Mouse (Mus musculus): ENCODE results near the gene C1rl. TPM values are rescaled to one million over a fixed set of nuclear protein-coding genes. Genes with fewer than 3 reads are reported as not detected.

Gene C1rl
- polyA plus RNA-seq (2016; fragmentation: Nextera tagmentation; extraction: Ambion mirVana), result 0.31 and 0.41 TPM in 2 replicates

DNA sequence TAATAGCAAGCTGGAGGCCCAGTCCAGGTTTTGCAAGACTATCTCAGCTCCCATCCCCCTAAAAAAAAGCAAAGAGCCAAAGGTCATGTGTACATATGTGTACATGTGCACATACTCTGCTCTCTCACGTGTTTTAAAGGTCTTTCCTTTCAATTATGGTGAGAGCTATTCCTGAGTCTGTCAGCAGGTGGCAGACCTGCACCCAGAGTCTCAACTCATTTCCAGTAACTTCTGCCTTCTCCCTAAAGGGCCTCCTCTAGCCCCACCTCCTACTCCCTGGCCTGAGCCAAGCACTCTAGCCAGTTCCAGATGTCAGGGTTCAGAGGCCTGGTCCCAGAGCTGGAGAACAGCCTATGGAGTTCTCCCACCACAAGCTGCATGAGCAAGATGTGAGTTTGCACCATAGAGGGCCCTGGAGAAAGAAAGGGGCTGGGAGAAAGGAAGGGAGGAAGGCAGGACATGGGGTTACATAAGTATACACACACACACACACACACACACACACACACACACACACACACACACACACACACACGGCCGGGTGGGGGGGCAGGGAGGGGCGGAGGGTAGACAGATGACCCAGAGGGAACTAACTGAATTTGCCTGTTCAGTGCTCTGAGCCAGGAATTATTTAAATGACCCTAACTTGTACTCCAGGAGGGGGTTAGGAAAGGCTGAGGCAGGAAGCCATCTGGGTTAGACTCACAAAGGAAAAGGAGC lies at the start of gene C1rl:
TSS of gene C1rl (plus strand) at position 272 of the 720 bp plus-strand sequence.
- H3K9me3 ChIP-seq (replicated peaks), result 0 out of 2 replicates have a peak, but pooled peaks cover 2% of the 10 kb centered on the region
- WGBS, result 51% methylated on average over 4 of the region's 4 CpGs
- H3K9ac ChIP-seq, result no peak within 1 kb of the TSS
- no peaks in the 10 kb centered on the region for H3K36me3 ChIP-seq
- peaks cover 6% of the 10 kb centered on the region; the same call in 1 of the 2 replicates for H3K4me1 ChIP-seq (replicated peaks)
- H3K4me3 ChIP-seq, result no peak within 1 kb of the TSS
- no peaks in the 10 kb centered on the region for H3K27me3 ChIP-seq (replicated peaks)
- no peak within 1 kb of the TSS for H3K4me2 ChIP-seq
- peak; percentile 81 for ATAC-seq (ENCODE audit: insufficient number of reproducible peaks, low FRiP score)
- no peak within 1 kb of the TSS for H3K27ac ChIP-seq (ENCODE audit: poor library complexity, severe bottlenecking)

DNA sequence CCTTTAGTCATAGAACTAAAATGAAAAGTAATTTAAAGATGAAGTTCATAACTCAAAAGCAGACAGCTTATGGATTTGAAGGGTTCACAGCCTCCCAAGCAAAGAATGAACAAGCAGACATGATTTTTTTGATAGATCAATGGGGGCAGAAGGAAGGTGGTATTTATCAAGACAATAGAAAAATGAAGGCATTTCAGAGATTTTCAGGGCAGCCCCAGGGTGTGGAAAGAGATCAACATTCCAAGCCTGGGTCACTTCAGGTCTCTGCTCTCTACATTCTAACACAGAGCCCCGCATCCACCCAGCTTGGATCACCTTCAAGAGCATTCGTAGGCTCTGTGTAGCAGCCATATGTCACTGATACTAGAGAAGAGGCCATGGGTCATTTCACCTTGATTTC lies 49.6 kb upstream of the C1rl start:
- no peaks in the 10 kb centered on the region for H3K36me3 ChIP-seq
- H3K4me1 ChIP-seq (replicated peaks), result no peaks in the 10 kb centered on the region
- H3K9me3 ChIP-seq (replicated peaks), result no peaks in the 10 kb centered on the region
- H3K4me2 ChIP-seq, result no peak overlapping the region
- 81% methylated on average over 2 of the region's 2 CpGs for WGBS
- no peak overlapping the region for H3K9ac ChIP-seq
- no peak for ATAC-seq (ENCODE audit: insufficient number of reproducible peaks, low FRiP score)
- H3K4me3 ChIP-seq, result no peak overlapping the region
- H3K27me3 ChIP-seq (replicated peaks), result peaks cover 11% of the 10 kb centered on the region
- no peak overlapping the region for H3K27ac ChIP-seq (ENCODE audit: poor library complexity, severe bottlenecking)

DNA sequence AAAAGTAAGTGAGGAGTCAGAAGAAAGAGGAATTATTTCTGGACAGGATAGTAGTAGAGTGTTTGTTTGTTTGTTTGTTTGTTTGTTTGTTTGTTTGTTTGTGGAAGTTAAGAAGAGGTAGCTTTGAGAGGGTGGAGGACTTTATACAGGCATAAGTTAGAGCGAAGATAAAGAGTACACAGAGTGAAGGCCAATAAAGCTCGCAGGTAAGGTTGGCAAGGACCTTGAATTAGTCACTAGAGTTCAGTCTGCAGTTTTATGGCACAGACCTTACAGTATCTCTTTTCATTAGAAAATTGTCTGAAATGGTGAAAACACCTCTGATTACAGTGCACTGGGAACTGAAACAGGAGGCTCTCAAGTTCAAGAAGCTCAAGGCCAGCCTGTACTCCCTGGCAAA lies 46.9 kb upstream of the C1rl start:
- Histone ChIP-seq H3K9me3 (replicated peaks) (no peaks in the 10 kb centered on the region), H3K27me3 (replicated peaks) (peaks cover 22% of the 10 kb centered on the region), H3K9ac (no peak overlapping the region), H3K4me2 (no peak overlapping the region), H3K4me3 (no peak overlapping the region), H3K4me1 (replicated peaks) (no peaks in the 10 kb centered on the region), H3K27ac (ENCODE audit: poor library complexity, severe bottlenecking) (no peak overlapping the region), H3K36me3 (no peaks in the 10 kb centered on the region)
- no peak for ATAC-seq (ENCODE audit: insufficient number of reproducible peaks, low FRiP score)
- WGBS, result 85% methylated on average over 2 of the region's 2 CpGs

DNA sequence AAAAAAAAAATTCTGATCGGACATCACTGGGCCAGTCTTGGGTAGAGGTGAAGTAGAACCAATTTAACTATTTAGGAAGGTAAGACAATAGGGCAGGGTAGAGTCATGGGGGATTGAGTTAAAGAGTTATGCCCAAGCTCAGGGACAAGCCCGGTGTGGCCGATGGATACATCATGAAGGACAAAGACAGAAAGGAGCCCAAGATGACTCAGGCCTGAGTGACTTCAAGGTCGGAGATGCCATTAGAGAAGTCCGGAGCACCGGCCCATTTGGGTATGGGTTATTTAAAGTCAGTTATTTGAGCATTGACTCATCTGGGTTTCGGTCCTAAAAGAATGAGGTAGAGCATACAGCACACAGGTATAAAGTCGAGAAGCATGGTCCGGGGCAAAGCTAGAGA lies 46.5 kb upstream of the C1rl start:
- H3K27me3 ChIP-seq (replicated peaks), result peaks cover 27% of the 10 kb centered on the region
- WGBS, result 86% methylated on average over 9 of the region's 9 CpGs
- no peak overlapping the region for H3K9ac ChIP-seq
- H3K4me1 ChIP-seq (replicated peaks), result no peaks in the 10 kb centered on the region
- no peak overlapping the region for H3K4me3 ChIP-seq
- no peak overlapping the region for H3K4me2 ChIP-seq
- no peaks in the 10 kb centered on the region for H3K9me3 ChIP-seq (replicated peaks)
- ATAC-seq (ENCODE audit: insufficient number of reproducible peaks, low FRiP score), result no peak
- no peaks in the 10 kb centered on the region for H3K36me3 ChIP-seq
- H3K27ac ChIP-seq (ENCODE audit: poor library complexity, severe bottlenecking), result no peak overlapping the region

DNA sequence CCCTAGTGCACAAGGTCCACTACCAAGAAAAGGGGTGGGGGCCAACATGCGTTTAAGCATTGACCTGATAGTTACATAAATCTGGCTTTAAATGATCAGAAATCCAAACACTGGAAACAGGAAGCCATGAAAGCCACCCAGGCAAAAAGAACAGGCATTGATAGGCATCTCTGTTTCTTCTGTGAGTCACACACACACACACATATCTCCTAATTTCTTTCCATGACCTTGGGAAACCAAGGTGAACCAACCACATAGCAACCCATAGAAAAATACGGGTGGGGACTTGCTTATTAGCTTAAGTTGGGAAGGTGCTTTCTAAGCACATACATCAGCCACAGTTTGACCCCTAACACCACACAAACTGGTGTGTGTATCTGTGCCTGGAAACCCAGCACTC lies 45.6 kb upstream of the C1rl start:
- Histone ChIP-seq H3K36me3 (no peaks in the 10 kb centered on the region), H3K4me1 (replicated peaks) (no peaks in the 10 kb centered on the region), H3K9ac (no peak overlapping the region), H3K4me3 (no peak overlapping the region), H3K4me2 (no peak overlapping the region), H3K27me3 (replicated peaks) (peaks cover 28% of the 10 kb centered on the region), H3K9me3 (replicated peaks) (no peaks in the 10 kb centered on the region), H3K27ac (ENCODE audit: poor library complexity, severe bottlenecking) (no peak overlapping the region)
- 76% methylated on average over 2 of the region's 2 CpGs for WGBS
- no peak for ATAC-seq (ENCODE audit: insufficient number of reproducible peaks, low FRiP score)

DNA sequence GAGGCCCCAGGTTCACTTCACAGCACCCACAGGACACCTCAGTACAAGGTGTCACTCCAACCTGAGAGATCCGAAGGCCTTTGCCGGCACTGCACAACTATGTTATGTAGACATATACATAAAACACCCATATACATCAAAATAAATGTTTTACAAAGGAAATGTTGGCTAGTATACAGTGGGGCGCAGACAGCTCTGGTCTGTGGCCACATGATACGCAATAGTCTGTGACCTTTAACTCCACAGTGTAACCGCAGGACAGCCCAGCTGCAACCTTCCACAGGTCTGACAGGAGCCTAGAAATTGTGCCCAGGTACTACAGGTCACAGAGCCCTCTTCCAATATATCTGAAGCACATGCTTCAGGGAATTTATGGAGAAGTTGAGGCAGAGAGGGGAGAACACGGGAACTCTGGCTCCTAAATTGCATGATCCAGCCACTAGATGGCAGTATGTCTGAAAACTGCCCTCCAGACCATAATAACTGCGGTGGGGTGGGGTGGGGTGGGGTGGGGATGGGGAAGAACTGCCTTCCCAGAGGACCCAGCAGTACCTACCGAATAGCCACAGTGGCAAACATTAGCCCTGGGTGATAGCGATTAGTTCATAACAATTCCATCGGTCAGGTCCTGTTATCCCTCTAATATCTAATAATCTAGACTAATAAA lies 44.6 kb upstream of the C1rl start:
- no peak for ATAC-seq (ENCODE audit: insufficient number of reproducible peaks, low FRiP score)
- H3K27ac ChIP-seq (ENCODE audit: poor library complexity, severe bottlenecking), result no peak overlapping the region
- H3K36me3 ChIP-seq, result no peaks in the 10 kb centered on the region
- no peak overlapping the region for H3K4me3 ChIP-seq
- H3K4me2 ChIP-seq, result no peak overlapping the region
- H3K27me3 ChIP-seq (replicated peaks), result peaks cover 28% of the 10 kb centered on the region
- no peaks in the 10 kb centered on the region for H3K9me3 ChIP-seq (replicated peaks)
- H3K9ac ChIP-seq, result no peak overlapping the region
- H3K4me1 ChIP-seq (replicated peaks), result no peaks in the 10 kb centered on the region
- 69% methylated on average over 10 of the region's 10 CpGs for WGBS

DNA sequence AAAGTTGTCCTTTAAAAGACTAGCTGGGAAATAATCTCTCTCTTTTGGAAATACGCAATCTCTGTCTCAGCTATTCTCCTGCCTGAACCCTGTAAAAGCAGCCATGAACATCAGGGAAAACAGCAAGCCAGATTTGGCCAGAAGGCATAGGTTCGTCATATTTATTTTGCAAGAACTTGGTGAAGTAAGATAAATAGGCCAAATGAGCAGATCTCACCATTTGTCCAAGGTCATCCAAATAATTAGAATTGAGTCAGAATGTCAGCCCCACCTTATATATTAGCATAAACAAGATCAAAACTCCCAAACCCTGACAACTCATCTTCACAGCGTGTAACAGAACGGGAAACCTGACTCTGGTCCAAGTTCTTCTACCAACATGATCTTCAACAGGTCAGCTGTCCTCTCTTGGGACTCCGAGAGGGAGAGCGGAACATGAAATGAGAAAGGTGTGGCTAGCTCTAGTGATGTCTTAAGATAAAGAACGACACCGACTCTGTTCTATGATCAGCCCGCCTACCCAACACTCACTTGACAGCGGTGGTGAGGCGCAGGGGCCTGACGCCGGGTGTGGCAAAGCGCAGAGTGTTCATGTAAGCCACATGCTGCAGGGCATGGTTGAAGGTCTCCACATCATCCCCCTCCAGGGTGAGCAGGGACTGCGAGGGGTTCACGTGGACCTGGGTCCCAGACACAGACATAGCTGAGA lies 43.8 kb upstream of the C1rl start:
- peaks cover 28% of the 10 kb centered on the region for H3K27me3 ChIP-seq (replicated peaks)

DNA sequence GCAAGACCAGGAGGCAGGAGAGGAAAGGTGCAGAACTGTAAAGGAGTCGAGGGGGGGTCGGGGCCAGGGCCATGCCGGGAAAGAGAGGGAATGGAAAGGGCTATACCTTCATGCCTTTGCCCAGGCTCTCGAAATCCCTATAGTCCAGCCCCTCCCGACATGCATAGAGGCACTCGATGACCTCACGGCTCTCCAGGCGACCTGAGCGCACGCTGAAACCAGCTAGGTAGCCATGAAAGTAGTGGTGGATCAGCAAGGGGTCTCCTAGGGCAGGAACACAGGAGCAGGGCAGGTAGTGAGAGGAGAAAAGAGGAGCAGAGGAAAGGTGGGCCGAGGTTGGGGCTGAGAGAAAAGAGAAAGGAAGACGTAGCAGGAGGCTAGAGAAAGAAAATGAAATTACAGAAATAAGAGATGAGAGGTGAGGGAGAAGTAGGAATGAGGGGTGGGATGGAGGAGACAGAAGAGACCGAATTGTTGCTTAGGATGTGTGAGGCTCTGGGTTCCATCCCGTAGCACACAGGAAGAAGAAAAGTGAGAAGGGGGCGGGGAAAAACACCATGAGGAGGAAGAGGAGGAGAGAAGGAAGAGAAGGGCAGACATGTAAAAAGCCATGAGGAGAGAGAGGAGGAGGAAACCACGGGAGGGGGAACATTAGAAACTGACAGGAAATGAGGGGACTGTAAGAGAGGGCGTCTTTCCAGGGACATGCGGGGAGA lies 43.1 kb upstream of the C1rl start:
- H3K9ac ChIP-seq, result no peak overlapping the region
- 77% methylated on average over 18 of the region's 18 CpGs for WGBS
- no peak overlapping the region for H3K4me3 ChIP-seq
- H3K4me2 ChIP-seq, result no peak overlapping the region
- H3K4me1 ChIP-seq (replicated peaks), result no peaks in the 10 kb centered on the region
- ATAC-seq (ENCODE audit: insufficient number of reproducible peaks, low FRiP score), result no peak
- H3K9me3 ChIP-seq (replicated peaks), result no peaks in the 10 kb centered on the region
- no peak overlapping the region for H3K27ac ChIP-seq (ENCODE audit: poor library complexity, severe bottlenecking)
- H3K36me3 ChIP-seq, result no peaks in the 10 kb centered on the region
- H3K27me3 ChIP-seq (replicated peaks), result peaks cover 24% of the 10 kb centered on the region

More for the DNA sequence above, 43.8 kb upstream of the C1rl start:
- no peaks in the 10 kb centered on the region for H3K36me3 ChIP-seq
- H3K4me2 ChIP-seq, result no peak overlapping the region
- no peaks in the 10 kb centered on the region for H3K9me3 ChIP-seq (replicated peaks)
- H3K4me1 ChIP-seq (replicated peaks), result no peaks in the 10 kb centered on the region
- no peak overlapping the region for H3K27ac ChIP-seq (ENCODE audit: poor library complexity, severe bottlenecking)
- H3K4me3 ChIP-seq, result no peak overlapping the region
- H3K9ac ChIP-seq, result no peak overlapping the region
- no peak for ATAC-seq (ENCODE audit: insufficient number of reproducible peaks, low FRiP score)
- WGBS, result 85% methylated on average over 16 of the region's 16 CpGs

DNA sequence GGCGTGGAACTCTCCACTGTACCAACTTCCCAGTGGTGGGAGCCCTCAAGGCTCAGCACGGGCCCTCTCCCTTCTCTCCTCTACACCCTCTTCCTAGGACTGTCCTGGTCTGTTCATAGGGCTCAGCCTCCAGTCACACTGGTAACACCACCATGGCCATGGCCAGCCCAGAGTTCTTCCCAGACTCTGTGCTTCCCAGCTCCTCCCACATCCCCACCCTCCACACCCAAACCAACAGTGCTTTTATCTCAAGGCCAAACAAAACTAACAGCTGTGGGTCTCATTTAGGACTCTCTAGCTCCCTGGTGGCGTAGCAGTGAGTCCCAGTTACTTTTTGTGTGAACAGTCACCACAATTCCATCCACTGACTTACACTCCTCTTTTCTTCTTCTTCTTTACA lies 40.9 kb upstream of the C1rl start:
- Histone ChIP-seq H3K36me3 (no peaks in the 10 kb centered on the region), H3K27ac (ENCODE audit: poor library complexity, severe bottlenecking) (no peak overlapping the region), H3K4me2 (no peak overlapping the region), H3K4me1 (replicated peaks) (no peaks in the 10 kb centered on the region), H3K9me3 (replicated peaks) (no peaks in the 10 kb centered on the region), H3K27me3 (replicated peaks) (peaks cover 26% of the 10 kb centered on the region), H3K9ac (no peak overlapping the region), H3K4me3 (no peak overlapping the region)
- WGBS, result 65% methylated on average over 3 of the region's 3 CpGs
- no peak for ATAC-seq (ENCODE audit: insufficient number of reproducible peaks, low FRiP score)

DNA sequence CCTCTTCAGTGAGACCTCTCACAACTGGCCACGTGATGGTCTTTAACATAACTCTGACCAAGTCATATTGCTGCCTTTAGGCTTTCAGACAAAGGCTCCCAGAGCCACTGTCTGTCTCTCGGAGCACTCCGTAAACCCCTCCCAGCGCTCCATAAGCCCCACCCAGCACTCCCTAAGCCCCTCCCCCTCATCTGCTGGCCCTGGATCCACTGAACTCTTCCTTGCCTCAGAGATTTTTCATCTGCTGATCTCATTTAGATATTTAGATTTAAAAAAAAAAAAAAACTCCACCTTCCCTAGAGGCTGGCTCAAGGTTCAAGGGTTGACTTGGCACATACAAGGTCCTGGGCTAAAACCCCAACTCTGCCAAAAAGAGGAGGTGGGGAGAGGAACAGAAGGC lies 39.2 kb upstream of the C1rl start:
- H3K9ac ChIP-seq, result no peak overlapping the region
- H3K36me3 ChIP-seq, result no peaks in the 10 kb centered on the region
- ATAC-seq (ENCODE audit: insufficient number of reproducible peaks, low FRiP score), result no peak
- H3K4me2 ChIP-seq, result no peak overlapping the region
- peaks cover 30% of the 10 kb centered on the region for H3K27me3 ChIP-seq (replicated peaks)
- no peaks in the 10 kb centered on the region for H3K9me3 ChIP-seq (replicated peaks)
- no peak overlapping the region for H3K27ac ChIP-seq (ENCODE audit: poor library complexity, severe bottlenecking)
- 40% methylated on average over 4 of the region's 4 CpGs for WGBS
- no peak overlapping the region for H3K4me3 ChIP-seq
- H3K4me1 ChIP-seq (replicated peaks), result no peaks in the 10 kb centered on the region

DNA sequence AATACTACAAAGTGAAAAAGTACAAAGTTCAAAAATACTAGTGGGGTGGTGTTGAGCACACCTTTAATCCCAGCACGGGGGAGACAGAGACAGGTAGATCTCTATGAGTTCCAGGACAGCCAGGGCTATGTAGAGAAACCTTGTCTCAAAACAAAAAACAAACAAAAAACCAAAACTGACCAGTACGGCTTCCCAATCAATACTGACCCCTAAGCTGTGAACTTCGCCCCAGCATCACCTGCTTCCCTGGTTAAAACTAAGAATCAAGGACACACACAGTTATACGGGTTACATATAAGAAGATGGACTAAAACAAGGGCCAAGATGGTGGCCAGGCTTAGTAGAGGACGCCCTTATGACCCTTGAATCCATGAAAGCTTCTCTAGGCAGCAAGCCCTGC lies 36.7 kb upstream of the C1rl start:
- Histone ChIP-seq H3K4me3 (no peak overlapping the region), H3K27me3 (replicated peaks) (peaks cover 18% of the 10 kb centered on the region), H3K27ac (ENCODE audit: poor library complexity, severe bottlenecking) (no peak overlapping the region), H3K9me3 (replicated peaks) (no peaks in the 10 kb centered on the region), H3K4me2 (no peak overlapping the region), H3K36me3 (no peaks in the 10 kb centered on the region), H3K4me1 (replicated peaks) (no peaks in the 10 kb centered on the region), H3K9ac (no peak overlapping the region)
- WGBS, result 87% methylated on average over 5 of the region's 5 CpGs
- ATAC-seq (ENCODE audit: insufficient number of reproducible peaks, low FRiP score), result no peak
